Mouse (Mus musculus) thymus, postnatal 36 days (tissue): ENCODE results near the gene Gm47283.
A peak's percentile ranks its signal among the peaks of the same experiment; 100 is the strongest.
"Not testable (repeated sequence)": the region's sequence is repeated elsewhere in the genome, so short reads cannot be mapped to it uniquely, and the experiment has no call there.

Source experiments
- DNase-seq, 2 experiments: peaks; one replicate each; pipeline ENCODE4 v3.0.0; 2022; ENCODE audit warnings: mixed read lengths in 2 of 2

Gene Gm47283

GRCm38 (mm10) chrY:90784438-90784837 is at the start of gene Gm47283:
Gene Gm47283, plus strand, starts transcription at chrY:90784738.
- DNase-seq, result not testable (repeated sequence)

- DNase-seq, result not testable (repeated sequence)
Observed at GRCm38 (mm10) chrY:90735181-90735895, 49.2 kb upstream of the Gm47283 start.

DNA sequence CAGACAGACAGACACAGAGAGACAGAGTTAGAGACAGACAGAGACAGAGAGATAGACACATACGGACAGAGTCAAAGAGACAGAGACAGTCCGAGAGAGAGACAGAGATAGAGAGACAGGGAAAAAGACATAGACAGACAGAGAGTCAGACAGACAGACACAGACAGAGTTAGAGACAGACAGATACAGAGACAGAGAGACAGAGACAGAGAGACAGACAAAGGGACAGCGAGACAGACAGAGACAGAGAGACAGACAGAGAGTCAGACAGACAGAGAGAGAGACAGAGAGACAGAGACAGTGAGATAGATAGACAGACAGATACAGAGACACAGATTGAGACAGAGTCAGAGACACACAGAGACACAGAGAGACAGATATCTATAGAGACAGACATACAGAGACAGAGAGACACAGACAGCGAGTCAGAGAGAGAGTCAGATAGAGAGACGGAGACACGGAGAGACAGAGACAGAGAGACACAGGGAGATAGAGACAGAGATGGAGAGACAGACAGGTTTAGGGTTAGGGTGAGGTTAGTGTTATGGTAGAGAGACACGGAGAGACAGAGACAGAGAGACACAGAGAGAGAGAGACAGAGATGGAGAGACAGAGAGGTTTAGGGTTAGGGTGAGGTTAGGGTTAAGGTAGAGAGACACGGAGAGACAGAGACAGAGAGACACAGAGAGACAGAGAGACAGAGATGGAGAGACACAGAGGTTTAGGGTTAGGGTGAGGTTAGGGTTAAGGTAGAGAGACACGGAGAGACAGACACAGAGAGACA is 48.1 kb upstream of the Gm47283 start:
- DNase-seq, result not testable (repeated sequence)

GRCm38 (mm10) chrY:90737606-90738430 is 46.7 kb upstream of the Gm47283 start:
- DNase-seq, result no peak

DNA sequence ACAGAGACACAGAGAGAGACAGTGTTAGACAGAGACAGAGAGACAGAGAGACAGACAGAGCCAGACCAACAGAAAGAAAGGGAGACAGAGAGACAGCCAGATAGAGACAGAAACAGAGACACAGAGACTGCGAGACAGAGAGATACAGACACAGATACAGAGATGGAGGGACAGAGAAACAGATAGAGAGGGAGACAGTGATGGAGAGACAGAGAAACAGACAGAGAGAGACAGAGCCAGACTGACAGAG is 46.2 kb upstream of the Gm47283 start:
- no peak for DNase-seq

DNA sequence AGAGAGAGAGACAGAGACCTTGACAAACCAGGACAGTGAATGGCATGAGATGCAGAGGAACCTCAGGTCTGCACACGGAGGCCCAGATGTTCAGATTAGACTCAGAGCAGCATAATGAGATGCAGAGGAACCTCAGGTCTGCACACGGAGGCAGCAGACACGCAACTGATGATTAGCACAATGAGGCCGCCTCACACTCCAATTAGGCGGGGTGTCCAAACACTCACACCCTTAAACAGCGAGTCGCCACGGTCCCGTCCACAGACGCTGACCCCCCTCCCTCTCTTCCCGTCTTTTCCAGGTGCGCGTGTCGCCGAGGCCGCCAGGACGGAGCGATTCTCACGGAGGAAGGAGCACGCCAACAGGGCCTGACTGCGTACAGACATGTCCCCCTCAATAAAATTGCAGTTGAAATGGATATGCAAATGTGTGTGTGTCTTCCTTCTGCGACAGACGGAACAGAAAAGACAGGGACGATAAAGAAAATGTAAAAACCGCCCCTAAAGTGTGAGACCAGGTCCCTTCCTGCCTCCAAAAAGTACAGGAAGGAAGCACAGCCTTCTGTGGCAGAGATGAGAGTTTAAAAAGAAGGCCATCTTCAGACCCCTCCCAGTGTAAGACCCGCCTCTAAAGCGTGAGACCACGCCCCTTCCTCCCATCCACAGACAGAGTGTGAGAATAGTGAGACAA is 45.6 kb upstream of the Gm47283 start:
- peak in 1 of 2 experiments; percentile 56 for DNase-seq

DNA sequence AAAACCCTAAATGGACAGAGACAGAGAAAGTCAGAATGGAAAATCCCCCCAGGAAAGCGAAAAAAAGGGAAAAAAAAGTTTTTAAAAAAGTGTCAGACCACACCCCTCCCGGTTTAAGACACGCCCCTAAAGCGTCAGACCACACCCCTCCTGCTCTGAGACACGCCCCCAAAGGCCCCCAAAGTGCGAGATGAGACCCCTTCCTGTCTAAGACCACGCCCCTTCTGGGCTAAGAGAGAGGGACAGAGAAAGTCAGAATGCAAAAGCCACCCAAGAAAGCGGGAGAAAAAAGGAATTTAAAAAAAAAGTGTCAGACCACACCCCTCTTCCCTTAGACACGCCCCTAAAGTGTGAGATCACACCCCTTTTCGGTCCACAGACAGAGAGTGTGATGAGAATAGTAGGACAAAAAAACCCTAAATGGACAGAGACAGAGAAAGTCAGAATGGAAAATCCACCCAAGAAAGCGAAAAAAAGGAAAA is 45.0 kb upstream of the Gm47283 start:
- peak; percentile 34 to 63 for DNase-seq

DNA sequence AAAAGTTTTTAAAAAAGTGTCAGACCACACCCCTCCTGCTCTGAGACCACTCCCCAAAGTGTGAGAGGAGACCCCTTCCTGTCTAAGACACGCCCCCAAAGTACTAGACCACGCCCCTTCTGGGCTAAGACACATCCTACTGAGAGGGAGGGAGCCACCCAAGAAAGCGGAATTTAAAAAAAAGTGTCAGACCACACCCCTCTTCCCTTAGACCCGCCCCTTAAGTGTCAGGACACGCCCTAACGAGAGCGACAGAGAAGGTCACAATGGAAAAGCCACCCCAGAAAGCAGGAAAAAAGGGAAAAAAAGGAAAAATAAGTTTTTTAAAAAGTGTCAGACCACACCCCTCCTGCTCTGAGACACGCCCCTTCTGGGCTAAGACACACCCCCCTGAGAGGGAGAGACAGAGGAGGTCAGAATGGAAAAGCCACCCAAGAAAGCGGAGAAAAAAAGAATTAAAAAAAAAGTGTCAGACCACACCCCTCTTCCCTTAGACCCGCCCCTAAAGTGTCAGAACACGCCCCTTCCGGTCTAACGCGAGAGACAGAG is 44.5 kb upstream of the Gm47283 start:
- peak; percentile 36 to 71 for DNase-seq

- peak in 1 of 2 experiments; percentile 64 for DNase-seq
Observed at GRCm38 (mm10) chrY:90741006-90741405, 43.5 kb upstream of the Gm47283 start.

GRCm38 (mm10) chrY:90741452-90742260 is 42.9 kb upstream of the Gm47283 start:
- DNase-seq, result peak; percentile 32 to 60

GRCm38 (mm10) chrY:90742261-90743052 is 42.1 kb upstream of the Gm47283 start:
- DNase-seq, result peak in 1 of 2 experiments; percentile 30

DNA sequence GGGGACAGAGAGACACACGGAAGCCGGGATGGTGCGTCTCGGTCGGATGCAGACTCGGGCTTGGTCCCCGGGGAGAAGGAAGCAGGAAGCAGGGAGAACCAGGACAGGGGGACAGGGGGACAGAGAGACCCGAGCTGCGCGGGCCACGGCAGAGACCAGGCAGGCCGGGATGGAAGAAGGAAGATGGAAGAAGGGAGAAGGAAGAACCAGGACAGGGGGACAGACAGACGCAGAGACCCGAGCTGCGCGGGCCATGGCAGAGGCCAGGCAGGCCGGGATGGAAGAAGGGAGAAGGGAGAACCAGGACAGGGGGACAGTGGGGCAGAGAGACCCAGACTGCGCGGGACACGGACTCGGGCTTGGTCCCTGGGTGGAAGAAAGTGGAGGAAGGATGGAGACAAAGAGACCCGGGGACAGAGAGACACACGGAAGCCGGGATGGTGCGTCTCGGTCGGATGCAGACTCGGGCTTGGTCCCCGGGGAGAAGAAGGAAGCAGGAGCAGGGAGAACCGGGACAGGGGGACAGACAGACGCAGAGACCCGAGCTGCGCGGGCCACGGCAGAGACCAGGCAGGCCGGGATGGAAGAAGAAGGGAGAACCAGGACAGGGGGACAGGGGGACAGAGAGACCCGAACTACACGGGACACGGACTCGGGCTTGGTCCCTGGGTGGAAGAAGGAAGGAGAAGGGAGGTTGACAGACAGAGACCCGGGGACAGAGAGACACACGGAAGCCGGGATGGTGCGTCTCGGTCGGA is 41.3 kb upstream of the Gm47283 start:
- DNase-seq, result peak in 1 of 2 experiments; percentile 46

GRCm38 (mm10) chrY:90743811-90744220 is 40.7 kb upstream of the Gm47283 start:
- peak in 1 of 2 experiments; percentile 37 for DNase-seq

GRCm38 (mm10) chrY:90744381-90744981 is 40.1 kb upstream of the Gm47283 start:
- peak; percentile 93 to 95 for DNase-seq

GRCm38 (mm10) chrY:90745256-90745655 is 39.3 kb upstream of the Gm47283 start:
- DNase-seq, result not testable (repeated sequence)

DNA sequence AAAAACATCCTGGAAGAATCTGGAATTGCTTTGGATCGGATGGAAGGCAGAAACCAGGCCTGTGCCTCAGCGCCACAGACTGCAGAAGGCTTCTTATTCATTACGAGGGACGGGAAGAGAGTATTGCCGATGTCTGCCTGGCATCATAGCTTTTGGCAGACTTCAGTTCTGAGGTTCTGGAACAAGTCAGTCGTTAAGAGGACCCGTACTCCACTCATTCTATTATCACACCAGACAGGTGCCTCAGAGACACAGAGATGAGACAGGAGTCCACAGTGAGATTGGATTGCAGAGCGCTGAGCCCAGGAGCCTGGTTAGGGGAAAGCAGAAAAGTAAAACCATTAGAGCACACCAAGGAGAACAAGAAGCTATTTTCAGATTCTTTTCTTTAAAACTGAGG is 29.8 kb upstream of the Gm47283 start, which contains the start of gene Gm21860:
Gm21860 (minus strand) TSS at position 101 of the 400 bp plus-strand sequence.
- not testable (repeated sequence) for DNase-seq

DNA sequence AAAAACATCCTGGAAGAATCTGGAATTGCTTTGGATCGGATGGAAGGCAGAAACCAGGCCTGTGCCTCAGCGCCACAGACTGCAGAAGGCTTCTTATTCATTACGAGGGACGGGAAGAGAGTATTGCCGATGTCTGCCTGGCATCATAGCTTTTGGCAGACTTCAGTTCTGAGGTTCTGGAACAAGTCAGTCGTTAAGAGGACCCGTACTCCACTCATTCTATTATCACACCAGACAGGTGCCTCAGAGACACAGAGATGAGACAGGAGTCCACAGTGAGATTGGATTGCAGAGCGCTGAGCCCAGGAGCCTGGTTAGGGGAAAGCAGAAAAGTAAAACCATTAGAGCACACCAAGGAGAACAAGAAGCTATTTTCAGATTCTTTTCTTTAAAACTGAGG is 54.5 kb downstream of the Gm47283 start, which contains the start of gene Gm21748:
Gm21748 (minus strand) TSS at position 101 of the 400 bp plus-strand sequence.
- not testable (repeated sequence) for DNase-seq
